Mouse (Mus musculus): ENCODE results near the gene Arl15.

Gene Arl15

GRCm38 (mm10) chr13:113916761-113917160 lies 122.5 kb downstream of the Arl15 start:
- DNase-seq (ENCODE audit: low read depth, low spot score), result no peak

- DNase-seq (ENCODE audit: low read depth, low spot score), result no peak
Measured at GRCm38 (mm10) chr13:113917376-113917775, 123.1 kb downstream of the Arl15 start.

GRCm38 (mm10) chr13:113917868-113918411 lies 123.6 kb downstream of the Arl15 start:
- DNase-seq (ENCODE audit: low read depth, low spot score), result no peak

- no peak for DNase-seq (ENCODE audit: low read depth, low spot score)
Measured at GRCm38 (mm10) chr13:113918668-113919067, 124.4 kb downstream of the Arl15 start.

- DNase-seq (ENCODE audit: low read depth, low spot score), result no peak
Measured at GRCm38 (mm10) chr13:113935697-113936096, 141.4 kb downstream of the Arl15 start.

- DNase-seq (ENCODE audit: low read depth, low spot score), result no peak
Measured at GRCm38 (mm10) chr13:113937231-113937630, 142.9 kb downstream of the Arl15 start.

GRCm38 (mm10) chr13:113938561-113938960 lies 144.3 kb downstream of the Arl15 start:
- peak; percentile 39 for DNase-seq (ENCODE audit: low read depth, low spot score)

- DNase-seq (ENCODE audit: low read depth, low spot score), result no peak
Measured at GRCm38 (mm10) chr13:113939097-113939496, 144.8 kb downstream of the Arl15 start.

- DNase-seq (ENCODE audit: low read depth, low spot score), result no peak
Measured at GRCm38 (mm10) chr13:113939681-113940080, 145.4 kb downstream of the Arl15 start.

GRCm38 (mm10) chr13:113940151-113940550 lies 145.8 kb downstream of the Arl15 start:
- DNase-seq (ENCODE audit: low read depth, low spot score), result no peak

GRCm38 (mm10) chr13:113941943-113942342 lies 147.6 kb downstream of the Arl15 start:
- no peak for DNase-seq (ENCODE audit: low read depth, low spot score)

- DNase-seq (ENCODE audit: low read depth, low spot score), result no peak
Measured at GRCm38 (mm10) chr13:113947546-113947945, 153.2 kb downstream of the Arl15 start.

GRCm38 (mm10) chr13:113949708-113950107 lies 155.4 kb downstream of the Arl15 start:
- no peak for DNase-seq (ENCODE audit: low read depth, low spot score)

- DNase-seq (ENCODE audit: low read depth, low spot score), result no peak
Measured at GRCm38 (mm10) chr13:113950131-113950530, 155.8 kb downstream of the Arl15 start.

- DNase-seq (ENCODE audit: low read depth, low spot score), result no peak
Measured at GRCm38 (mm10) chr13:113957438-113957837, 163.1 kb downstream of the Arl15 start.

- no peak for DNase-seq (ENCODE audit: low read depth, low spot score)
Measured at GRCm38 (mm10) chr13:113964945-113965344, 170.6 kb downstream of the Arl15 start.

- DNase-seq (ENCODE audit: low read depth, low spot score), result no peak
Measured at GRCm38 (mm10) chr13:113970706-113971105, 176.4 kb downstream of the Arl15 start.

GRCm38 (mm10) chr13:113972401-113972800 lies 178.1 kb downstream of the Arl15 start:
- no peak for DNase-seq (ENCODE audit: low read depth, low spot score)

GRCm38 (mm10) chr13:113974866-113975265 lies 180.6 kb downstream of the Arl15 start:
- no peak for DNase-seq (ENCODE audit: low read depth, low spot score)

GRCm38 (mm10) chr13:113975722-113976121 lies 181.4 kb downstream of the Arl15 start:
- DNase-seq (ENCODE audit: low read depth, low spot score), result no peak

- DNase-seq (ENCODE audit: low read depth, low spot score), result no peak
Measured at GRCm38 (mm10) chr13:113976936-113977335, 182.6 kb downstream of the Arl15 start.

GRCm38 (mm10) chr13:113980739-113981460 lies 186.6 kb downstream of the Arl15 start:
- no peak for DNase-seq (ENCODE audit: low read depth, low spot score)

- peak; percentile 46 for DNase-seq (ENCODE audit: low read depth, low spot score)
Measured at GRCm38 (mm10) chr13:113981461-113982000, 187.2 kb downstream of the Arl15 start.

Measured in forelimb bud, embryonic 11.5 days (tissue).